Mouse (Mus musculus) fat pad, adult 2 months (tissue): ENCODE data around the gene Trim3.

Experiments used
- DNase-seq: peaks from one replicate; pipeline ENCODE4 v3.0.0-alpha.2; 2011; ENCODE audit warnings: low read depth, low spot score; ENCODE audit errors: extremely low read depth

The Trim3 gene

DNA sequence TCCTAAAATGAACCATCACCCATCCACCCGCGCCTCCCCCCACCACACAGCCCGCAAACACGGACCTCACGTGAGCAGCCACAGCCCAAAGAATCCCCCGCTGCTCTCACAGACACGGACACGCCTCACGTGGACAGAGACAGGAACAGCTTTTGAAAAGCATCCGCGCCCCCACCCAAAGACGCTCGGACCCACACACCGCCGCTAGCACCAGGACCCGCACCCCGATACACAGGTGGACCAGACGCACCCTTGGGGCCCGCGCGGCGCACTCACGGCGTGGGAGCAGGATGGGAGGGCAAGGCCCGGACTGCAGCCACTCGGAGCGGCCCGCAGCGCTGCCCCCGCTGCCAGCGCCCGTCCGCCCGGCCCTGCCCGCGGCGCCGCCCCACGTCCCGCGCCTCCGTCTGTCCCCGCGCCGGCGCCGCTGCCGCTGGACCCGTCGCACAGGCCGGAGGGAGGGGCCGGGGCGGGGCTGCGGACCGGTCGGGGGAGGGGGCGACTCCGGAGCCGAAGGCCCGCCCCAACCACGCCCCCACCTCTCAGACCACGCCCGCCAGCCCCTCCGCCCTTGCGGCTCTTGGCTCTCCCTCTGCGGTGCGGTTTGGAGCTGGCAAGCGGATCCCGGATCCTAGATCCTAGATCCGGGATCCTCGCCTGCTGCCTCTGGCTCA is at the start of gene Trim3:
Trim3 (minus strand) TSS at position 445 of the 674 bp plus-strand sequence.
- no peak for DNase-seq

DNA sequence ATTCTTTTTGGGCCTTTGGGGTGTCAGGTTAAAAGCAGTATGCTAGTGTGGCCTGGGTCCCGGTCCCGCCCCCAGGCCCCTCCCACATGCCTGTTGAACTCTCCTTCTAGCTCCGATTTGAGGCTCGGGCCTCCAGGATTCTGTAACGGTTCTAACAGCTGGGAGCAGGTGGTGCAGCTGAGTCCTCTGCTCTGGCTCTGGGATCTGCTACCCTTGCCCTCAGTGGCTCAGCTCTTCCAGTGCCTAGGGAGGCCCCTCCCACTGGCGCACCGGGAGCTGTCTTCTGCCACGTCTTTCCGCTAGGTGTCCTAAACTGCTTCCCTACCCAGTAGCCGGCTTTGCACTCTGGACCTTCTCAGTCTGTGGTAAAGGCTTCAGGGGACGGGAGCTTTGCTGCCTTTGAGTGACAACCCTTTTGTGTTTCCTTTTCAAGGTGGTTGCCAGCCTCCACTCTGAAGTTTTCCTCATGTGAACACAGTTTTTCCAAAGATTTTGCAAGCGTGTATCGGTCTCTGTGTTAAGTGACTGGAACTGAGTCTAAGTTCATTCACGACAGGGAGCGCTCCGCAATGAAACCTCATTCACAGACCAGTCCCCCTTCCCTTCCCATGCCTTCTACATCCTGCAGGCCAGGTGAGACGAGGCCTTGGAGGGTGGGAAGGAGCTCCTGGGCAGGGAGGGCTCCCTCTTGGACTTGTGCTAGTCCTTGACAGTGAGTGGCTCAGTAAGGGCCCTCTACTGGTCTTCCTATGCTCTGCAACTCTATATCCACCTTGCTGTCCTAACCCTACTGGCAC is 17.5 kb upstream of the Trim3 start, which contains the start of gene Dnhd1:
Dnhd1 (plus strand) TSS at position 189 of the 797 bp plus-strand sequence.
- DNase-seq = no peak

DNA sequence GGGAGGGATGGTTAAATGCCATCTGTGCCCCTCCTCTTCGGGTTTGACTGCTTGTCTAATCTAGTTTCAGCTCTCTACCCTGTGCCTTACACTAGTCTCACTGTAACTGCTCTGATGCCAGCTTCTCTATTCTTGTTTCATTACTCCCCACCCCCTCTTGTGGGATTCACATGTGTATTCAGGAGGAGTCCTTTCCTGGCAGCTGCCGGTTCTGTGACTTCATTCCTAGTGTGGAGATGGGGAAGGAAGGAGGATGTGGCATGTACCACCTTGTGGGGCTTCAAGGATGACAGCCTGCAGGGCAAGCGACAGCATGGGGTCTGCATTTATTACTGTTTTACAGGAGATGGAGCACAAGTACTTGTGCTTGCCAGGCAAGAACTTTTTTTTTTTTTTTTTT is 8.6 kb upstream of the Trim3 start:
- DNase-seq = no peak

DNA sequence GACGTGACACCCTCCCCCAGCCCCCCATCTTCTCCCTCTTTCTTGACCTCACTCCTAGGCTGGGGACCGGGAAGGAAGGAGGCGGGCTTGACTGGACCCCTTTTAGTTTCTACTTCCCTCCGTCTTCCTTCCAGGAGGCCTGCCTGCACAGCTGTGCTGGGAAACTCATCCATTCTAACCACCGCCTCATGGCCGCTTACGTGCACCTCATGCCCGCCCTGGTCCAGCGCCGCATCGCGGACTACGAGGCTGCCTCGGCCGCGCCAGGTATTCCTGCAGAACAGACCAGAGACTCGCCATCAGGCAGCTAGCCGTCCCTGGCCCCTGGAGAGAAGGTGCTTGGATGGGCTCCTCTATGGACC is 7.5 kb upstream of the Trim3 start:
- DNase-seq = no peak

DNA sequence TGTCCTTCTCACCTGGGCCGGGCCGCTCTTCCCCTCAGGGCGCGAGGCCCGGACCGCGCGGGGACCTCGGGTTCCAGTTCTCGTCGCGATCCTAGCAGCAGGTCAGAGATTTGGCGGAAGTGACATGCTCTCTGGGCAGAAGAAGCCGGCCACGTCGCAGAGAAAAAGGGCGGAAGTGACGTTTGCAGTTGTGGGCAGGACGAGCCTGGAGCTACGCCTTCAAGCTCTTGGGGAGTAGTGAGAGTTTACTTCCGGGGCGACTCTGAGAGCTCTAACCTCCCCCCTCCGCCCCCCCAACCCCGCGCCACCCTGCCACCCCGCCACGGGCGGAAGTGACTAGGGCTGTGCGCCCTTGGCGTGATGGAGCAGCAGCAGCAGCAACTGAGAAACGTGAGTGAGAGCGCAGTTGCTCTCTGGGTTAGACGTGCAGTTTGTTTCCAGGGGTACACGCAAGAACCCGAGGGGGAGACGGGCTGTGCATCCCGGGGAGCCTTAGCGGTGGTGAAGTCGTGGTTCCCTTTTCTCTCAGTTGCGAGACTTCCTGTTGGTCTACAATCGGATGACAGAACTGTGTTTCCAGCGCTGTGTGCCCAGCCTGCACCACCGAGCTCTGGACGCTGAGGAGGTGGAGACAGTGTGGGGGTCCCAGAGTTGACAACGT is 7.0 kb upstream of the Trim3 start, which contains the start of the genes Arfip2 and Gm45799:
Arfip2 (minus strand) TSS at position 184 of the 661 bp plus-strand sequence.
Gm45799 (plus strand) TSS at position 320 of the 661 bp plus-strand sequence.
- DNase-seq = peak; percentile 84

DNA sequence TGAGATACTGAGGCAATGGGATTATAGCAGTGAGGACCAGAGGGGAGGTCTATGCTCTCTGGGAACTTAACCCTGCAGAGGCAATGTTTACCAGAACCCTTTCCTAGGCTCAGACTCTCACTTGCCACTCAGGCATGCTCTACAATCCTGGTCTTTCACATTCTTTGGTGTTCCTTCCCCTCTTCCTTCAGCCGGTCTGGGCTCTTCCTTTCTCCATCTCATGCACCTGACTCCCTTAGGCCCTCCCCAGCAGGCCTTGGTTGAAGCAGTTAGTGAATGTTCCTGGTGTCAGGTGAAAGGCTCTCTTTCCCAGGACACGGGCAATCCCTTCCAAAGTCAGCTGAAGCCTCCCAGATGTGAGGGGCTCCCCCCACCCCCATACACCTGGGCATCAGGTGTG is 6.4 kb upstream of the Trim3 start, which contains the start of gene Timm10b:
Timm10b (plus strand) TSS at position 301 of the 400 bp plus-strand sequence.
- no peak for DNase-seq

DNA sequence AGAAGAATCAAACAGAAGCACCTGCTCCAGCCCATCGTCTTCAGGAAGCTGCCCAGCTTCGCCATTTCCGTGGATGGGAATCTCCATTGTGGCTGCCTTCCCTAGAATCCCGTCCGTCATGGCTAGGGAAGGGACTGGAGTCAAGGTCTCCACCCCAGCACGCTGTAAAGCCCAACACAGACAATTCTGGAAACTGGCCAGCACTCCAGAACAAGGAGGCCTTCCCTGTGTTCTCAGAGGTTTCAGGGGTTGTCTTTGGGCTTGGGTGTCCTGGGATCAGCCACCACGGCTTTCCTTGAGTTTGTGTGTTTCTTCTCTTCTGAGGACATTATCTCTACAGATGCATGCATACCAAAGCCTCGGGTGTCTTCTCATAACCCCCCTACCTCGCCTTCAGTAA is 5.9 kb upstream of the Trim3 start:
- DNase-seq = no peak

DNA sequence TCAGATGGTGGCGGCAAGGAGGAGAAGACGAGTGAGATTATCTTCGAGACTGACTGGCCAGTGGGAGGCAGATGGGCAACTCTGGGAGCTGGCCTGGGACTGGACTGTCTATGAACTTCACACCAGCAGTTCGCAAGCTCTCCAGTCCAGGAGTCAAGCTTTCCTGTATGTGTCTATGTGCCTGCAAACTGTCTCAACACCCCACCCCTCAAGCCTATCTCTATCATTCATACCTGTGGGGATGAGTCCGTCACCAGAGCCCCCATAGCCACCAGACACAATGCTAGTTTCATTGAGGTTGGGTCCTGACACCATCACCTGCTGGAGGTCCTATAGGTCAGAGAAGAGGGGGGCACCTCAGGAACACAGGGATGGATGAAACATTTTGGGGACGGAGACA is 5.4 kb upstream of the Trim3 start:
- no peak for DNase-seq

DNA sequence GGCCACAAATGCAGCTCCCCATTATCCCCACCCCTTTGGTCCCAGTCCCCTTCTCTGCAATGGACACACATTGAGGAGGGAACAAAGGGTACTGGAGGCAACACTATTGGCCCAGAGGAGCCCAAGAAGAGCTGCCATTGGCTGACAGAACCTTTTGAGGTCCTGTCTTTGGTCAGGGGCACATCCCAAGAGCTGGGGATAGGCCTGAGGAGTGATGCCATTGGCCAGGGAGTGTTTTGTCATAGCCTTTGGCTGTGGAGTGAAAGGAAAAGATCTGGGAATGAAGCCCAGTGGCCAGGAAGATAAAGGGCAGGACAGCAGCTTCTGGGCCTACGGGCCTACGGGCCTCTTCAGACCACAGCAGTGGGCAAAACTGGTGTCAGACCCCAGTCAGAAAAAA is 2.4 kb upstream of the Trim3 start:
- no peak for DNase-seq

DNA sequence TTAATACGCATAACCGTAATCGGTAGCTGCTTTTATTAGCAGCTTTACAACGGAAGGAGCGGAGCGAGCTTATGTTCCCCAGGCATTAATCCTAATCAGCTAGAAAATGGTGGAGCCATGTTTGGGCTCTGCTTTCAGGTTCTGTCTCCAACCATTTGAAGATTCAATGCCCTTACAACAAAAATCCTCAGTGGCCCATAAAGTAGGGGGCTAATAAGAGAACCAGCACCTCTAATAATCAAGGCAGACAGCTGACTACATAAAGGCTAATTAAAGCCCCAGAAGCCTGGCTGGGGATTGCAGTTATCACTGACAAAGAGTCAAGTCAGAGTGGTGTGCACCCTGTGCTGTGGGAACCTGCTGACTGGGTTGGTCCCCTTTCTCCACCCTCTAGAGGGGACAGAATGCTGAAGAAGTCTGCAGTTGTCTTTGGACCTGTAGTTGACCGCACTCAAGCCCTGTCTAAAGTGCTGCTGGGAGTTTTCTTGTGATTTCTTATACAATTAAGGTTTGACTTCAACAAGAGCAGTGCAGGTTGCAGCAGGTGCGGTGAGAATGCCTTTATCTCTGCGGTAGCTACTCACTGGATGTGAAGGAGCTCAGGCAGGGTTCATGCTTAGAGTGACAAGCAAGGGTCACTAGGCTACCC is 1.0 kb upstream of the Trim3 start:
- DNase-seq = no peak

DNA sequence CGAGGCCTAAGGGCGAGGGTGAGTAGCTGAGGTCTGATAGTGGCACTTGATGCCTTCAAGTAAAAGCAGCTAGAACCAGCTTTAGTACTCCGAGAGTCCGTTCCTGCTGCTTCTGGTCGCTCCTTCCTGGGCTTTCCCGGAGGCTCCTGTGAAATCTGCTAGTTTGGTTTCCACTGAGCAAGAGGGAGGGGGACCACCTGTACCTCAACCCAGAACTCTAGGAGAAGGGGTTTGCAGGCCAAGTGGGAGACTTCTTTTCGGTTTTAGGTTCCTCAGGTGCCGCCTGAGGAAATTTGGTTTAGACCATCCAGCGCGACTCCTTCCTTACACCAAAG is 397 bp upstream of the Trim3 start:
- no peak for DNase-seq

DNA sequence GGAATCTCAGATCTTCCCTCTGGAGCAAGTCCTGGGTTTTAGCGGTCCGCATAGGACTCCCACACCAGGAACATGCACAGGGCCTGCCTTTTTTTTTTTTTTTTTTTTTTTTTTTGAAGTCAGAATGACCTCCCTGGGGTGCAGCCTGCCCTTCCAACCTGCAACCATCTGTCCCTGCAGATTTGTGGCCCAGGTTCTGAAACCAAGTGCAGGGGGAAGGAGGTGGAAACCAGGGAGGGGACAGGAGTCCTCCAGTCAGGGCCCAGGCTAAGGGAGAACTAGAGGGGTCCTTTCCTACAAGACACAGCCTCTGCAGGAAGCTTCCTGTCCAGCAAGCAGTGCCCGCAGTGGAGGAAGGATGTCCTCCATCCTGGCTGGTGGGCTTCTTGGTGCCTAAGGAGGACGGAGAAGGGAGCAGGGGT is 809 bp downstream of the Trim3 start:
- DNase-seq = no peak

DNA sequence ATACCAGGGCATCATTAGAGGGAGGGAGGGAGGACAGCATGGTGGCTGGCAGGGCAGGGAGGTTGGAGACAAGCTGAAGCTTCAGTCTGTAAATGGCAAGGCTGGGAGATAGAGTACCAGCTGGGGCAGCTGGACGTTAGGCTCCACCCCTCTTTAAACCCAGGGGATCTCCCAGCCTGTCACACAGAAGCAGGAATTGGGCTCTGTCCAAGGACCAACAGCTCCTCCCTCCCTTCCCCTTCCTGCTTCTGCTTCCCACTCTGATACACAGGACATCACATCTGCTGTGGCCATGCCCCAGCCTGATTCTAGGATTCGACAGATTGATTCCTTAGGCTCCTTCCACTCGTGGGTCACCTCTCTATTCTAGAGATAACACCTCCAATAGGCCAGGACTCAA is 4.7 kb downstream of the Trim3 start:
- DNase-seq = no peak

DNA sequence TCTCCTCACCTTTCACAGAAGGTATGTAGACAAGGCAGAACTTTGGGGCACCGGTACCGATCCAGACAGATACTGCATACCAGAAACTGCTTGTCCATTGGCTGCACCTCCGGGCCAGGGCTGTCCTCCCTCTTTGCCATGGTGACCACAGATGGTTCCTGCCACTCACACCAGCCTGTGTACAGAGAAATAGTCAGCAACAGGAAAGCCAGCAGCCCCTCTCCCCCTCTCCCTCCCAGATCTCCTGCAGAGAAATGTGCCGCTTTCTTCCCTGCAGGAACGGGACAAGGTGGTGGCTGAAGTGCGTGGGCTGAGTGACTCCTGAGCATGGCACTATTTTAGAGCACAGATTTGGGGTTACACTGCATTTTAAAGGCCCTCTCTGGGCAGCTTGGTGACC is 8.0 kb downstream of the Trim3 start:
- DNase-seq = no peak

DNA sequence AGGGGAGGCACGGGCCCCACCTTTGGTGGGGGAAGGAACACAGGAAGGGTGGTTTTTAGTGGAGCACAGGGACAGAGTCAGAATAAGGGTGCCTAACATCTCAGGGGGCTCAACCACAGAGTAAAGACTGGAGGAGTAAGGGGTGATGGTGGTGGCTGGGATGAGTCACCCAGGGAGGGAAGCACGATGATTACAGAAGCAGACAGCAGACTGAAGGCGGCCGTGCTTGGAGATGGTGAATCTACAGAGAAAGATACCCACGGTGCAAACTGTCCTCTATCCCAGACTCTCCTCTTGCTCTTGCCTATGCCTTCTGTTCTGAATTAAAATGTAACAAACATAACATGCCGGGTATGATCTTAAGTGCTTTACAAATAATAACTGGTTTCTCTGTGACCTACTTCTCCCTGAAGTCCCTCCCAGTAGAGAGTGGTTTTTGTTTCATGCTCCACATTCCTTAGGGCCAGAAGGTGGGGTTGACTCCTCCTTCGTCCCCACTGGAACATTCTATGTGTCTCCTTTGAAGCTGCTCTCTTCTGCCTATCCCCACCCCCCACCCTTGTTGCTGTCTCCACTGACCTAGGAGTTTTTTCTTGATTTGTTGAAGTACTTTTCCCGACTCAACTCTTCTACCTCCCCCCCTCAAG is 11.6 kb downstream of the Trim3 start:
- DNase-seq = no peak

DNA sequence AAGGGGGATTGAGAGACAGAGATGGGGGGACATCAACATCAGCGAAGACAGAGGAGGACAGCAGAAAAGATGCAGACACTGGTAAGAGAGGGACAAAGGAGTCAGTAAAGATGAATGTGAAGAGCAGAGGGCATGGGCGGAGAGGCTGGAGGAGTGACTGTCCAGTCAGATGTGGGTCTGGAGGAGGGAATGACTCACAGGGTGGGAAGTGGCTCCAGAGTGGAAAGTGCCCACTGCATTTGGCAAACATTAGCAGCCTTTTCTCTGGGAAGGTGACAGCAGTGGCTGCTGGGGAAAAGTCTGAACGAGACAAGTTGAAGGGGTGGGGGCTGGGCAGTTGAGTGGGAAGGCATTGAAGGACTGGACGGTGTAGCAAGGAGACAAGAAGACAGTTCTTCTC is 12.3 kb downstream of the Trim3 start:
- no peak for DNase-seq

DNA sequence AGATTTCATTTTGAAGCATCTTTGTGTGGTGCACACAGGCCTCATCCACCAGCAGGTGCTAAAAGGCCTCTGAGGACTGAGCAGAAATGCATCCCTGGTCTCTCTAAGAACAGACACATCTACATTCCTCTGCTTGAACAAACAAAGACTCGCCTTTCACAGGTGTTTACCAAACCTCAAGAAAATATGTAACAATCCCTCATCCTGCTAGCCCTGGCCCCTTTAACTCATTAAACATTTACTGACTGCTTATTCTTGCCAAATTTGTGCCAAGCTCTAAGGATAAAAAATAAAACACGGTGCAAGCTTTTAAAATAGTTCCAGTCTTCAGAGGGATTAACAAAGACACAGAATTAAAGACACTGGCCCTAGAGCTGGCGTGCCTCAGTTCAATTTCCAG is 13.7 kb downstream of the Trim3 start:
- no peak for DNase-seq

DNA sequence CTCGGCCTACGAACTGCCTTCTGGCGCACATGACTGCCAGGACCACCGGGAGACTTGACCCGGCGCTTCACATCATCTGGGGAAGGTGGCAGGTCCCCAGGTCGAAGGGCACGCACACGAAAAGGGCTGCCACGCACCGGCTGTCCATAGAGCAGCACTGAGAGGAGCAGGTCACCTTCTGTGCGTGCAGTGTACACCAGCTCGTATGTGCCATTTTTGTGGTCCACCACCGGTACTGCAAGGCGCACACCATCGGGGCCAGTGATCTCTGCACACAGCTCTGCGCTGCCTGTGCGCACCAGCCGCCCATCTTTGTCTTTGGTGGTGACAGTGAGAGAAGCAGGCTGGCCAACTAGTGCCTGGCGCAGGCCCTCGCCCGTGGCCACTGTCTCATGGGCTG is 15.6 kb downstream of the Trim3 start:
- no peak for DNase-seq

DNA sequence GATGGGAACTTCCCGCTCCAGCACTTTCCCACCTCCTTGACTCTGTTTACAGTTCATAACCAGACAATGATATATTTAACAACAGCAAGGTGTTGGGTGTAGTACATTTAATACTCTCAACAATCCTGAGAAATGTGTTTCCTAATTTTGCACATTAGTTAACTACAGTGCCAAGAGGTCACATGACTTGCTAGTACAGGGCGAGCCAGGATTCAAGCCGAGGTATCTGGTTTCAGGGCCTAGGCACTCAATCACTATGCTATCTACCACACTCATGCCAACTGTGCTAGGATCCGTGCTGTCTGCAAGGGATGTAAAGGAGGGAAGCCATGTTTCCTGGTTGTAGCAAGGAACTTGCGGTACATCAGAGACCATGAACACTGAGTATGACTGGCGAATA is 16.8 kb downstream of the Trim3 start:
- DNase-seq = no peak

DNA sequence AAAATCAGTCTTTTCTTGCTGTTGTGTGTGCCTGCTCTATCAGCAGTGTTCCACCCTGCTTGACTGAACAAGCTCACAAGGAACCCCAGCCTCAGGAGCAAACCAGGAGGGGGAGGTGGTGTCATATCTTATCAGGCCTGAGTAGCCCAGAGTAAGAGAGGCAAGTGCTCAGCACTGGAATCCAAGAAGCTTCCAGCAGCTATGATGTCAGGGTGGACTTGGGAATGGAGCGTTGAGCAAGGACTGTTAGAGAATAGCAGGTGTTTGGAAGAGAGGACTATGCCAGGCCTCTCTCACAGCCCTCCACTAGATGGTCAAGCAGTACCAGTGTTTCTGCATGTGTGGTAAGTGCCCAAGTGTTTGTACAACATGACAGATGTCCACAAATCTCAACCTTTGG is 17.7 kb downstream of the Trim3 start:
- DNase-seq = no peak

DNA sequence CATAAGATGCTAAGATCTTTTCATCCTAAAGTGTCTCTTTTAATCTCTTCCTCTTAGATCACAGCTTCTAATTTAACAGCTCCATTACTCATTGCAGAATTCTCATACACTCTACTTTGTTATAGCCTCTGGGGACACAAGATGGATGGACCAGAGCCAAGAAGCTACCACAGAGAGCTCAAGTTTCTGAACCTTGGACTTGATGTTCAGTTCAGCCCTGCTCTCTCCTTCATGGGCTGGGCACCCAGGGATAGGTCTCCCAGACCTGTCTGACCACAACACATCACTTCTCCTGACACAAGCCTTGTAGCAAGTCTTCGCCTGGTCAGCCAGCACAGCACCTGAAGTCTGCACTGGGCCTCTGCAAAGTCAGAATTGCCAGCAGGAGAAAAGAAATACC is 19.0 kb downstream of the Trim3 start:
- DNase-seq = no peak
